Mouse (Mus musculus): Measurements from ENCODE around the gene Ube2n. TPM values are rescaled to one million over a fixed set of nuclear protein-coding genes. Genes with fewer than 3 reads are reported as not detected.

The Ube2n gene
- polyA plus RNA-seq, 1 experiment from 2014 or later = 300 TPM

- WGBS = 85% methylated on average over 14 of the region's 14 CpGs
- Histone ChIP-seq H3K4me2 (replicated peaks) (no peak overlapping the region), H3K4me1 (peaks cover 6% of the 10 kb centered on the region), H3K9ac (no peak overlapping the region), H3K27ac (replicated peaks) (no peak overlapping the region), H3K36me3 (no peaks in the 10 kb centered on the region), H3K9me3 (replicated peaks) (no peaks in the 10 kb centered on the region), H3K27me3 (no peaks in the 10 kb centered on the region), H3K4me3 (replicated peaks) (no peak overlapping the region)
- no peak for ATAC-seq (ENCODE audit: insufficient number of reproducible peaks, low FRiP score, low TSS enrichment, low read depth)
Measured at GRCm38 (mm10) chr10:95503443-95504235, 11.3 kb upstream of the Ube2n start.

GRCm38 (mm10) chr10:95504341-95504740 is 10.6 kb upstream of the Ube2n start:
- Histone ChIP-seq H3K4me3 (replicated peaks) (no peak overlapping the region), H3K36me3 (no peaks in the 10 kb centered on the region), H3K9me3 (replicated peaks) (no peaks in the 10 kb centered on the region), H3K27ac (replicated peaks) (no peak overlapping the region), H3K9ac (no peak overlapping the region), H3K27me3 (no peaks in the 10 kb centered on the region), H3K4me2 (replicated peaks) (no peak overlapping the region), H3K4me1 (peaks cover 6% of the 10 kb centered on the region)
- ATAC-seq (ENCODE audit: insufficient number of reproducible peaks, low FRiP score, low TSS enrichment, low read depth) = no peak
- 26% methylated on average over 1 of the region's 1 CpGs for WGBS

DNA sequence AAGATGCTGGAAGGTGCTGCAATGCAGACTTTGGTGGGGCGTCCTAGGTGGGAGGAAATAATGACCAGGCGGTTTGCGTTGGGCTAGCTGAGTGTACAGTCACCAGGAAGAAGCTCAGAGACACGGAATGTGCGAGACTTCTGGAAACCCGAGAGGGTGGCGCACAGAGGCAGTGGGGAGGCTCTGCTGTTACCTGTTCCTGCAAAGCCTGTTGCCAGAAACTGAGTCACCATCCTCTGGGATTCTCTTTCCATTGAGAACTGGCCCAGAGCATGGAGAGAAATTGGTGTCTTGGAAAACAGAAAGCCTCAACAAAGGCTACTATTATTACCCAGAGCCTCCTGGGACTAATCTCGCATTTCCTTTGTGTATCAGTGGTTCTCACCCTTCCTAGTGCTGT is 6.8 kb upstream of the Ube2n start:
- H3K27me3 ChIP-seq = no peaks in the 10 kb centered on the region
- no peaks in the 10 kb centered on the region for H3K36me3 ChIP-seq
- ATAC-seq (ENCODE audit: insufficient number of reproducible peaks, low FRiP score, low TSS enrichment, low read depth) = no peak
- WGBS = 75% methylated on average over 8 of the region's 8 CpGs
- no peak overlapping the region for H3K9ac ChIP-seq
- H3K27ac ChIP-seq (replicated peaks) = 0 out of 2 replicates have a peak overlapping the region, but pooled peaks have one; percentile 4
- no peak overlapping the region for H3K4me3 ChIP-seq (replicated peaks)
- H3K4me2 ChIP-seq (replicated peaks) = no peak overlapping the region
- H3K9me3 ChIP-seq (replicated peaks) = no peaks in the 10 kb centered on the region
- H3K4me1 ChIP-seq = no peaks in the 10 kb centered on the region

- H3K4me1 ChIP-seq = no peaks in the 10 kb centered on the region
- H3K4me3 ChIP-seq (replicated peaks) = no peak overlapping the region
- no peaks in the 10 kb centered on the region for H3K27me3 ChIP-seq
- no peak for ATAC-seq (ENCODE audit: insufficient number of reproducible peaks, low FRiP score, low TSS enrichment, low read depth)
- H3K4me2 ChIP-seq (replicated peaks) = no peak overlapping the region
- H3K9me3 ChIP-seq (replicated peaks) = no peaks in the 10 kb centered on the region
- H3K27ac ChIP-seq (replicated peaks) = no peak overlapping the region
- H3K9ac ChIP-seq = no peak overlapping the region
- no peaks in the 10 kb centered on the region for H3K36me3 ChIP-seq
- WGBS = 68% methylated on average over 6 of the region's 6 CpGs
Measured at GRCm38 (mm10) chr10:95508793-95509192, 6.2 kb upstream of the Ube2n start.

DNA sequence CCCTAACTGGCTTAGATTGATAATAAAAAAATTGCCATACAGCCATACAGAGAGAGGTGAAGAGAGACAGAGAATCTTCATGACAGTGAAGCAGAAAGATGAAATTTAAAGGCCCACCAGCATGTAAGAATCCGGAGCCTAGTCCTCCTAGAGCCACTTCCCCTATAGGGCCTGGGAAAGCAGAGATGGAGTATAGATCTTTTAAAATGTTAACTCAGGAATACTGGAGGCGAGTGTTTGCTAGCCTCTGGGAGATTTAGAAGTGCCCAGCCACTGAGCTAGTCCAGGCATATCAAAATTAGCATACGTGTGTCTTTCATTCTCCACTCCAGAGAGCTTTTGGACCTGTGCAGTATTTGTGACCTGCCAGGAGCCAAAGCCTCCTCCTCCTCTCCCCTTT is 5.7 kb upstream of the Ube2n start:
- H3K36me3 ChIP-seq = no peaks in the 10 kb centered on the region
- H3K4me3 ChIP-seq (replicated peaks) = no peak overlapping the region
- H3K4me1 ChIP-seq = no peaks in the 10 kb centered on the region; the same call in 1 of the 2 replicates
- H3K4me2 ChIP-seq (replicated peaks) = no peak overlapping the region
- H3K9ac ChIP-seq = no peak overlapping the region
- no peaks in the 10 kb centered on the region for H3K9me3 ChIP-seq (replicated peaks)
- no peaks in the 10 kb centered on the region for H3K27me3 ChIP-seq
- 65% methylated on average over 3 of the region's 3 CpGs for WGBS
- no peak for ATAC-seq (ENCODE audit: insufficient number of reproducible peaks, low FRiP score, low TSS enrichment, low read depth)
- H3K27ac ChIP-seq (replicated peaks) = no peak overlapping the region

DNA sequence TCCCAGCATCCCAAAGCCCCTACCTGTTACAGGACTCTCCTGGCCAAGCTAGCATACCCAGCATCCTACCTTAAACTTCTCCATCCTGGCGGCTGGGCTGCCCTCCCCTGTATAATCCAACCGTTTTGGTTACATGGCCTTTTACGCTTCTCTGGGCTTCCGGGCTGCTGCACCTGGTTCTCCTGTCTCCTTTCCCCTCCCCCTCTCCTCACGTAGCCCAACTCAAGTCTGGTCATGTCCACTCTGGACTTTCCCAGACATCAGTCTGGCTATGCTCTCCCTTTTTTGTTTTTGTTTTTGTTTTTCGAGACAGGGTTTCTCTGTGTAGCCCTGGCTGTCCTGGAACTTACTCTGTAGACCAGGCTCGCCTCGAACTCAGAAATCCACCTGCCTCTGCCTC is 2.3 kb upstream of the Ube2n start:
- H3K9ac ChIP-seq = no peak overlapping the region
- H3K27ac ChIP-seq (replicated peaks) = no peak overlapping the region
- H3K4me3 ChIP-seq (replicated peaks) = no peak overlapping the region
- WGBS = 71% methylated on average over 8 of the region's 8 CpGs
- H3K36me3 ChIP-seq = no peaks in the 10 kb centered on the region
- no peaks in the 10 kb centered on the region for H3K9me3 ChIP-seq (replicated peaks)
- no peak overlapping the region for H3K4me2 ChIP-seq (replicated peaks)
- no peaks in the 10 kb centered on the region for H3K27me3 ChIP-seq
- ATAC-seq (ENCODE audit: insufficient number of reproducible peaks, low FRiP score, low TSS enrichment, low read depth) = no peak
- peaks cover 2% of the 10 kb centered on the region; the same call in 1 of the 2 replicates for H3K4me1 ChIP-seq

- H3K9me3 ChIP-seq (replicated peaks) = no peaks in the 10 kb centered on the region
- peak overlapping the region; percentile 47 for H3K9ac ChIP-seq
- no peaks in the 10 kb centered on the region for H3K36me3 ChIP-seq
- H3K4me1 ChIP-seq = peaks cover 4% of the 10 kb centered on the region; the same call in 1 of the 2 replicates
- peak overlapping the region; percentile 98 for H3K27ac ChIP-seq (replicated peaks)
- WGBS = 30% methylated on average over 15 of the region's 15 CpGs
- ATAC-seq (ENCODE audit: insufficient number of reproducible peaks, low FRiP score, low TSS enrichment, low read depth) = no peak
- H3K4me3 ChIP-seq (replicated peaks) = peak overlapping the region; percentile 99
- H3K27me3 ChIP-seq = no peaks in the 10 kb centered on the region
- H3K4me2 ChIP-seq (replicated peaks) = peak overlapping the region; percentile 59
Measured at GRCm38 (mm10) chr10:95513768-95514556, 983 bp upstream of the Ube2n start.

GRCm38 (mm10) chr10:95515293-95515931 is 467 bp downstream of the Ube2n start:
- H3K36me3 ChIP-seq = no peaks in the 10 kb centered on the region
- WGBS = under 1% methylated on average over 50 of the region's 80 CpGs

DNA sequence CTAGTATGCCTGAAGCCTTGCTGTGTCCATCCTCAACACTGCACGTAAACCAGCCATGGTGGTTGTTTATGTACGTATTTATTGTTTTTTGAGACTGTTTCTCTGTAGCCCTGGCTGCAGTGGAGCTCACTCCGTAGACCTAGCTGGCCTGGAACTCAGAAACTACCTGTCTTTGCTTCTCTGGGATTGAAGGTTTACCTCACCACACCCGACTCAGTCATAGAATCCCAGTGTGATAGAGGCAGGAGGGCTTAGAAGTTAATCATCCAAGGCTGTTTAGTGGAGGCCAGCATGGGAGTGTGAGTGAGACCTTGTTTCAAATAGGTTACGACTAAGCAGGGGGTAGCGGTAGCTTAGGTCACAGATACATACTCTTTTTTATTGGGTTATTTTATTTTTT is 2.7 kb downstream of the Ube2n start:
- WGBS = 86% methylated on average over 6 of the region's 6 CpGs
- no peaks in the 10 kb centered on the region for H3K36me3 ChIP-seq
- no peaks in the 10 kb centered on the region for H3K27me3 ChIP-seq
- H3K9ac ChIP-seq = no peak overlapping the region
- H3K4me3 ChIP-seq (replicated peaks) = no peak overlapping the region
- no peaks in the 10 kb centered on the region for H3K9me3 ChIP-seq (replicated peaks)
- no peak for ATAC-seq (ENCODE audit: insufficient number of reproducible peaks, low FRiP score, low TSS enrichment, low read depth)
- H3K4me2 ChIP-seq (replicated peaks) = no peak overlapping the region
- H3K4me1 ChIP-seq = peaks cover 4% of the 10 kb centered on the region; the same call in 1 of the 2 replicates
- no peak overlapping the region for H3K27ac ChIP-seq (replicated peaks)

More at GRCm38 (mm10) chr10:95515293-95515931, 467 bp downstream of the Ube2n start:
- Histone ChIP-seq H3K27me3 (no peaks in the 10 kb centered on the region), H3K4me1 (peaks cover 4% of the 10 kb centered on the region; the same call in 1 of the 2 replicates), H3K9me3 (replicated peaks) (no peaks in the 10 kb centered on the region), H3K9ac (peak overlapping the region; percentile 95), H3K4me3 (replicated peaks) (peak overlapping the region; percentile 99), H3K27ac (replicated peaks) (peak overlapping the region; percentile 98), H3K4me2 (replicated peaks) (peak overlapping the region; percentile 60)
- peak; percentile 56 for ATAC-seq (ENCODE audit: insufficient number of reproducible peaks, low FRiP score, low TSS enrichment, low read depth)

DNA sequence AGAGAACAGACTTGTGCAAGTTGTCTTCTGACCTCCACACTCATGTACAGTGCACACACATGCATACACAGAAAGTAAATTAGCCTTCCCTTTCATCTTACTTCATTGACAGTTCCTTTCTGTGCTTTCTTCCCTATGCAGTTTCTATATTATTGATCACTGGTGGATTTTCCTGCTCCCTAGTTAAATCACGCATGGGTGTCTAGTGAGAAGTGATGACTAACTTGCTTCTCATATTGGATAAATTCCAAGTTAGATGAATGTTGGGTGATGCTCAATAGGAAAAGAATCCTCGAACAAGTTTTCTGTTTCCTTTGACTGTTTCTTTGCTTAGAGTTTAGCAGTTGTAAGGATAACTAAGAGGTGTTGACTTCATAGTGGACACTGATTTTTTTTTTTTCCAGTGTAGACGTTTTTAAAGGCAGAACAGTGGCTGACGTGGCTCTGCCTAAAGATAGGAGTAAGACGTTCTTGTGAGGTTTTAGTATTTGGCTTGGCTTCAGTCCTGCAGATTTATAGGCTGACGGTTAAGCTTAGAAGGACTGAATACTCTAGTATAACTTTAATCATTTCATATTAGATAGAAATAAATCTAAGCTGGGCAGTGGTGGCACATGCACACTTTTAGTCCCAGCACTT is 10.2 kb downstream of the Ube2n start:
- Histone ChIP-seq H3K27me3 (no peaks in the 10 kb centered on the region), H3K36me3 (no peaks in the 10 kb centered on the region), H3K4me1 (peaks cover 23% of the 10 kb centered on the region), H3K9ac (no peak overlapping the region), H3K9me3 (replicated peaks) (no peaks in the 10 kb centered on the region), H3K27ac (replicated peaks) (no peak overlapping the region), H3K4me2 (replicated peaks) (no peak overlapping the region), H3K4me3 (replicated peaks) (no peak overlapping the region)
- ATAC-seq (ENCODE audit: insufficient number of reproducible peaks, low FRiP score, low TSS enrichment, low read depth) = no peak
- WGBS = 71% methylated on average over 6 of the region's 6 CpGs

DNA sequence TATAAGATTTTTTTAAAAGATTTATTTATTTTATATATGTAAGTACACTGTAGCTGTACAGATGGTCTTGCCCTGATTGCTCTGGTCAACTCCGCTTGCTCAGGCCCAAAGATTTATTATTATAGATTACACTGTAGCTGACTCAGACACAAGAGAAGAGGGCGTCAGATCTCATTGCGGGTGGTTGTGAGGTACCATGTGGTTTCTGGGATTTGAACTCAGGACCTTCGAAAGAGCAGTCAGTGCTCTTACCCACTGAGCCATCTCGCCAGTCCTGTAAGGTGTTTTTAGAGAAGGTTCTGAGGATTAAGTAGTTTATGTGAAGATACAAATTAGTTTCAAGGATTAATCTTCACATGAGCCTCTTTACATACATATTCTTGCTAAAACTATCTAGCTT is 10.9 kb downstream of the Ube2n start:
- no peak overlapping the region for H3K4me3 ChIP-seq (replicated peaks)
- no peak for ATAC-seq (ENCODE audit: insufficient number of reproducible peaks, low FRiP score, low TSS enrichment, low read depth)
- H3K9ac ChIP-seq = no peak overlapping the region
- peaks cover 28% of the 10 kb centered on the region for H3K4me1 ChIP-seq
- no peak overlapping the region for H3K4me2 ChIP-seq (replicated peaks)
- H3K9me3 ChIP-seq (replicated peaks) = no peaks in the 10 kb centered on the region
- H3K27me3 ChIP-seq = no peaks in the 10 kb centered on the region
- WGBS = 96% methylated on average over 5 of the region's 5 CpGs
- no peak overlapping the region for H3K27ac ChIP-seq (replicated peaks)
- no peaks in the 10 kb centered on the region for H3K36me3 ChIP-seq
